ENCODE assay signal across 29 mouse cellular contexts in the genomic region with DNA sequence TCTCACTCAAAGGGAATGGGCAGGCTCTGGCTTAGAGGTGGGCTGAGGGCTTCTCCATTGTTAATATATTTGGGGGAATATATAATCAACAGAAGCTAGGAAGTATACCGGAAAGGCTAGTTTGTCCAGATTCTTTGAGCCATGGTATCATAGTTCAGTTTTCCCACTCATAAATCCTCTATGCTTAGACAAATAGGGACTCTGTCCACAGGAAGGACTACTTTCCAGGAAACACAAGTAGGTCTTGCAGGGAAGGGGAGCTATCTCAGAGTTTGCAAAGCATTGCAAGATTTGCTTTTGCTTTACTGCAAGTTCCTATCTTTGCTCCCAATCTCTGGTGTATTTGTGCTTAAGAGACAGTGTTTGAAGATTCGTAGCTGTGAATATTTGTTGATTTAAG. TPM values are rescaled to one million over a fixed set of nuclear protein-coding genes. Genes with fewer than 3 reads are reported as not detected.
"Had no signal": no experiment of that assay in that cellular context is flagged by ENCODE, and none has a peak within 500 bp of the region (broad histone marks: within the 10 kb centered on the region; RNA-seq: fewer than 3 reads in every experiment).

No protein-coding gene starts in this region.

- H3K4me3 ChIP-seq: limb, embryonic 10.5 days; limb, embryonic 13.5 days; liver, embryonic 13.5 days; megakaryocyte, embryonic 14.5 days; midbrain, embryonic 10.5 days; midbrain, embryonic 13.5 days; myocyte had no signal

- H3K9me3 ChIP-seq: limb, embryonic 10.5 days; limb, embryonic 13.5 days; liver, embryonic 13.5 days; megakaryocyte, embryonic 14.5 days; midbrain, embryonic 10.5 days; midbrain, embryonic 13.5 days had no signal

- H3K27ac ChIP-seq: limb, embryonic 10.5 days; limb, embryonic 13.5 days; liver, embryonic 13.5 days; midbrain, embryonic 10.5 days; midbrain, embryonic 13.5 days had no signal

- H3K9ac ChIP-seq: limb, embryonic 13.5 days; liver, embryonic 13.5 days; midbrain, embryonic 13.5 days had no signal

- H3K27me3 ChIP-seq: limb, embryonic 13.5 days; liver, embryonic 13.5 days; megakaryocyte, embryonic 14.5 days; midbrain, embryonic 13.5 days had no signal

- ATAC-seq: midbrain, embryonic 13.5 days; midbrain, embryonic 16.5 days had no signal

- DNase-seq: kidney, adult 11 months; kidney, postnatal 14 days; kidney, postnatal 4 days; liver; liver, embryonic 13.5 days; lung, adult 2 months; lung, postnatal 36 days; thymus, adult 18-20 months; thymus, postnatal 36 days had no signal

- H3K4me1 ChIP-seq: limb, embryonic 10.5 days; limb, embryonic 13.5 days; liver, embryonic 13.5 days; midbrain, embryonic 13.5 days had no signal

- H3K4me2 ChIP-seq: limb, embryonic 13.5 days; liver, embryonic 13.5 days; midbrain, embryonic 13.5 days had no signal

RNA-seq across cellular contexts. Expression of a gene that starts 52.0 kb away (rescaled TPM):
- total RNA-seq: layer of hippocampus, adult 18-20 months; layer of hippocampus, postnatal 25 days; left cerebral cortex, adult 18-20 months; left cerebral cortex, postnatal 25 days; monocyte, adult 5-6 weeks had no signal
- polyA plus RNA-seq: kidney, embryonic 14.5 days; limb, embryonic 10.5 days; limb, embryonic 13.5 days; liver, embryonic 13.5 days; liver, embryonic 16.5 days; lung, adult 2 months; lung, embryonic 16.5 days; midbrain, embryonic 10.5 days; midbrain, embryonic 13.5 days; midbrain, embryonic 16.5 days; myocyte; neural tube, embryonic 11.5 days; neural tube, embryonic 14.5 days; small intestine, adult 2 months; stomach, embryonic 14.5 days; urinary bladder, adult 2 months had no signal
